Mouse (Mus musculus): ENCODE measurements at regions not wholly inside any gene's neighbourhood (a gene's known extent, or its start where the extent isn't known, plus 50 kb on each side); places are given as distances from the start of the nearest gene placed in this dataset.

DNA sequence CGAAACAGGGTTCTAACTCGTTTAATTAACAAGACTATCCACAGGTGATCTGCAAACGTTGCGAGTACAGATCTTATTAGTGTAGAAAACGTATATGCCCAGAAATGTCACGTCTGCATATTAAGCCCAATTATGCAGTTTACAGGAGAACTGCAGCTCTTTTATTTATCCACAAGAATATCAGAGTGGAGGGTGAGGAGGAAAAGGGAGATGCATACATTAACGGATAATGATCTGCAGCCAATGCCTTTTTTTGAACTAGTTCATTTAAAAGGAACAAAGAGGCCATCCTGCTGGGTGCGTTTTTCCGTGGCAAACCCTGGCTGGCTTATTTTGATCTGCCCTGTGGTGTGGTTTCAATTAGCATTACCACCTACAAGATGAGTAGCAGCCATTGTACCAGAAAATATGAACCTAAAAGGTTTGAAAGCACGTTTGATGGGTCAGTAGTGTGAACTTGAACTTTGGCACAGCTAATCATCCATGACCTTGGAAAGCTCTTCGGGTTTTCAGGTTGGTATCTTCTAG, 511.1 kb downstream of the Nyap2 start:
- no peaks in the 10 kb centered on the region for H3K4me1 ChIP-seq
- no peaks in the 10 kb centered on the region for H3K27me3 ChIP-seq (ENCODE audit: insufficient read depth, poor library complexity, severe bottlenecking)
- no peak overlapping the region for H3K27ac ChIP-seq
- no peaks in the 10 kb centered on the region for H3K9me3 ChIP-seq
- H3K4me3 ChIP-seq = no peak overlapping the region
- no peaks in the 10 kb centered on the region for H3K36me3 ChIP-seq
- 66% methylated on average over 11 of the region's 11 CpGs for WGBS
- DNase-seq (ENCODE audit: low spot score) = no peak

- Histone ChIP-seq H3K4me1 (peaks cover 13% of the 10 kb centered on the region; the same call in 1 of the 2 replicates), H3K27ac (no peak overlapping the region)
Measured at GRCm38 (mm10) chr1:81591623-81592022, 514.9 kb downstream of the Nyap2 start.

DNA sequence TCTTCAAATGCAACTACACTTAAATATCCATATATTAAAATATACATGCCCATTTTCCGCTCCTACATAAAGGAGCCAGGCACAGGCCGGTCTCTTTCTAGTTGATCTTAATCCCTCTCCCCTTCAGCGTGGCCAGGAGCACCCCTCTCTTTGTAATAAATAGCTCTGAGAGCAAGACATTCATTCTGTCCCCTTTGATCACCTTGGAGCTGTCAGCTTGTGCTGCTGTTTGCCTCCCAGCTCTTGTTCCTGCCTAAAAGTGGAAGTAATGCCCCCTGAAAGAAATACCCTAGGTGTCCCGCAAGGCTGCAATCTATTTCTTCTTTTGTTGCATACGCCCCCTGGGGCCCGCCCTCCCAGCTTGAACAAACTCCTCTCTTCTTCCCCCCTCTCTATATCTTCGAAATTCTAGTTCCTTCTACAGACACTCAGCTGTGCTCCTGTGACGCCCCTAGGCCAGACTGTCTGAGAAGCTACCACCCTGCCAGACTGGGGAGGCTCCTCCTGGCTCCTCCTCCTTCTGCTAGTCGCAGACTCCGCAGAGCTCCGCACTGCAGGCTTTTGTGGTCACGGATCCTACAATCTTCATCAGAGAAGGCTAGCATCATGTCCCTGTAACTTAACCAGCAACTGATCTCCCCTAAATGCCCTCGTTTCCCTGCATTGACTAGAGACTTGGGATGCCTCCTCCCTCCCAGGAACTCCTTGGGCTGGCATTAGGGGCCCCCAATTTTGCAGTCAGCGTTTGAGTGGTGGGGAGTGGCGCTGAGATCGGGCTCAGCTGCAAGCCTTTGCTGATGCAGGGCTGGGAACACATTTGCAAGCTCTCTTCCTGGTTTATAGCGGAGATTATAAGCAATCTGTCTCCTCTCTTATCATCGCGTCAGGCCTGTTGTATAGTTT, 516.8 kb downstream of the Nyap2 start:
- H3K9me3 ChIP-seq = no peaks in the 10 kb centered on the region
- peak overlapping the region; percentile 61 for H3K4me3 ChIP-seq
- H3K36me3 ChIP-seq = no peaks in the 10 kb centered on the region
- peaks cover 13% of the 10 kb centered on the region; the same call in 1 of the 2 replicates for H3K4me1 ChIP-seq
- H3K27me3 ChIP-seq (ENCODE audit: insufficient read depth, poor library complexity, severe bottlenecking) = no peaks in the 10 kb centered on the region
- DNase-seq (ENCODE audit: low spot score) = peak; percentile 78
- H3K27ac ChIP-seq = peak overlapping the region; percentile 88
- WGBS = 8% methylated on average over 19 of the region's 19 CpGs

More at GRCm38 (mm10) chr1:81591623-81592022, 514.9 kb downstream of the Nyap2 start:
- no peaks in the 10 kb centered on the region for H3K36me3 ChIP-seq
- H3K9me3 ChIP-seq = no peaks in the 10 kb centered on the region
- H3K27me3 ChIP-seq (ENCODE audit: insufficient read depth, poor library complexity, severe bottlenecking) = no peaks in the 10 kb centered on the region
- DNase-seq (ENCODE audit: low spot score) = no peak
- H3K4me3 ChIP-seq = no peak overlapping the region
- WGBS = 85% methylated on average over 5 of the region's 5 CpGs

GRCm38 (mm10) chr1:81594183-81594515, 517.4 kb downstream of the Nyap2 start:
- H3K27ac ChIP-seq = peak overlapping the region; percentile 88
- DNase-seq (ENCODE audit: low spot score) = no peak

DNA sequence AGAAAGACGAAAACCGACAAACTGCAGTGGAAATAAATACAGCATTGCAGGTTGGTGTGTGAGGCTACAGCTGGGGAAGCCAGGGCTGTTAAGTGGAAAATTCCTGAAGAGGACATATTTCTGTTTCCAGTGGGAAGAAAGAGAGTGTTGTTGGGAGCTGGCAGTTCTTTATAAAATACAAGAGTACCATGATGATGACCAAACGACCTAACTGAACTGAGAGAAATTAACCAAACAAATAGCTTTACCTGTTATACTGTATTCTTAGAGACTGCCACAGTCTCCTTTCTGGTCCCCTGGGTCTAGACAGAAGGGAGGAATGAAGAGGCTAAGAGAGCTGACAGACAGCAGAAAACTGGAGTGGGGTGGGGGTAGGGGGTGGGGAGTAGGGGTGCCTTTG, 517.9 kb downstream of the Nyap2 start:
- Histone ChIP-seq H3K9me3 (no peaks in the 10 kb centered on the region), H3K4me1 (peaks cover 13% of the 10 kb centered on the region; the same call in 1 of the 2 replicates), H3K27ac (no peak overlapping the region), H3K27me3 (ENCODE audit: insufficient read depth, poor library complexity, severe bottlenecking) (no peaks in the 10 kb centered on the region), H3K36me3 (no peaks in the 10 kb centered on the region), H3K4me3 (0 out of 2 replicates have a peak overlapping the region, but pooled peaks have one; percentile 61)
- DNase-seq (ENCODE audit: low spot score) = no peak
- WGBS = 42% methylated on average over 3 of the region's 3 CpGs

More at GRCm38 (mm10) chr1:81594183-81594515, 517.4 kb downstream of the Nyap2 start:
- peak overlapping the region; percentile 61 for H3K4me3 ChIP-seq
- H3K36me3 ChIP-seq = no peaks in the 10 kb centered on the region
- peaks cover 13% of the 10 kb centered on the region; the same call in 1 of the 2 replicates for H3K4me1 ChIP-seq
- WGBS = 19% methylated on average over 5 of the region's 5 CpGs
- H3K27me3 ChIP-seq (ENCODE audit: insufficient read depth, poor library complexity, severe bottlenecking) = no peaks in the 10 kb centered on the region
- no peaks in the 10 kb centered on the region for H3K9me3 ChIP-seq

DNA sequence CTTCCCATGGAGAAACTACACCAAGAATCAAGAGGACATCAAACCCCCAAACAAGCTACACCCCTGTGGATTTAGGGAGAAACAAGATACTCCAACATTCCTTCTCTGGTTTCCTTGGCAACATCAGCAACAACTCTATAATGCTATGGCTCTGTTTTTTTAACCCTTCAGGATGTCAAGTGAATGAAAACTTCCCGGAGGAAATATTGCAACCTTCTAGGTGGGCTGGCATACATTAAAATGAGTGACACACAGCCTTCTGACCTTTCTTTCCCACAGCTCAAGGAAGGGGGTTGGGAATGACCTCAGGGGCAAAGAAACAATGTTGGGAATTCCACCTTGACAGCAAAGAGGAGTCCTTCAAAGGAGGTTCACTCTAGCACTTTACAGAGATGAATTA, 532.0 kb downstream of the Nyap2 start:
- Histone ChIP-seq H3K27ac (no peak overlapping the region), H3K9me3 (no peaks in the 10 kb centered on the region), H3K4me1 (0 out of 2 replicates have a peak, but pooled peaks cover 5% of the 10 kb centered on the region), H3K4me3 (no peak overlapping the region), H3K36me3 (no peaks in the 10 kb centered on the region), H3K27me3 (ENCODE audit: insufficient read depth, poor library complexity, severe bottlenecking) (no peaks in the 10 kb centered on the region)
- WGBS = 41% methylated on average over 1 of the region's 1 CpGs
- DNase-seq (ENCODE audit: low spot score) = no peak

DNA sequence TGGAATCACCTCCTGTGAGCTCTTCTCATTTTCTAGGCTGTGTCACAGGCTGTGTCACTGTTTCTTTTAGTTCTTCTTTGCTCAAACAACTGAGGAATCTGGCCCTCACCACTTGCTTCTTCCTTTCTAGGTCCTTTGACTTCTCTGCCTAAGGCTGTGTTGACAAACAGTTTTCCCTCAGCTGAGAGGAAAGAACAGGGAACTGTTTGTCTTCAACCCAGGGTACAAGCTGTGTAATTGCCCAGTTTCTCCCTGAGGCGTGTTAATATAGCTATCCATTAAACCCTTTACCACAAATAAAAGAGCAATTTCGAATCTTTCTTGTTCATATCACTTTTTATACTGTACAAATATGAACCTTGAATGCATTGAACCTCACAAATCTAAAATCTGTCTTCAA, 542.1 kb downstream of the Nyap2 start:
- 70% methylated on average over 2 of the region's 2 CpGs for WGBS
- no peak for DNase-seq (ENCODE audit: low spot score)
- no peaks in the 10 kb centered on the region for H3K4me1 ChIP-seq
- no peak overlapping the region for H3K27ac ChIP-seq
- H3K9me3 ChIP-seq = no peaks in the 10 kb centered on the region
- H3K36me3 ChIP-seq = no peaks in the 10 kb centered on the region
- no peaks in the 10 kb centered on the region for H3K27me3 ChIP-seq (ENCODE audit: insufficient read depth, poor library complexity, severe bottlenecking)
- H3K4me3 ChIP-seq = no peak overlapping the region

- Histone ChIP-seq H3K27ac (no peak overlapping the region), H3K9me3 (no peaks in the 10 kb centered on the region), H3K4me3 (no peak overlapping the region), H3K4me1 (no peaks in the 10 kb centered on the region), H3K27me3 (ENCODE audit: insufficient read depth, poor library complexity, severe bottlenecking) (no peaks in the 10 kb centered on the region), H3K36me3 (no peaks in the 10 kb centered on the region)
- DNase-seq (ENCODE audit: low spot score) = no peak
- 84% methylated on average over 4 of the region's 4 CpGs for WGBS
Measured at GRCm38 (mm10) chr1:81624141-81624540, 547.4 kb downstream of the Nyap2 start.

- WGBS = 63% methylated on average over 1 of the region's 1 CpGs
- Histone ChIP-seq H3K9me3 (no peaks in the 10 kb centered on the region), H3K36me3 (no peaks in the 10 kb centered on the region), H3K27ac (no peak overlapping the region), H3K4me3 (no peak overlapping the region), H3K27me3 (ENCODE audit: insufficient read depth, poor library complexity, severe bottlenecking) (no peaks in the 10 kb centered on the region), H3K4me1 (no peaks in the 10 kb centered on the region)
- DNase-seq (ENCODE audit: low spot score) = no peak
Measured at GRCm38 (mm10) chr1:81632704-81633103, 556.0 kb downstream of the Nyap2 start.

DNA sequence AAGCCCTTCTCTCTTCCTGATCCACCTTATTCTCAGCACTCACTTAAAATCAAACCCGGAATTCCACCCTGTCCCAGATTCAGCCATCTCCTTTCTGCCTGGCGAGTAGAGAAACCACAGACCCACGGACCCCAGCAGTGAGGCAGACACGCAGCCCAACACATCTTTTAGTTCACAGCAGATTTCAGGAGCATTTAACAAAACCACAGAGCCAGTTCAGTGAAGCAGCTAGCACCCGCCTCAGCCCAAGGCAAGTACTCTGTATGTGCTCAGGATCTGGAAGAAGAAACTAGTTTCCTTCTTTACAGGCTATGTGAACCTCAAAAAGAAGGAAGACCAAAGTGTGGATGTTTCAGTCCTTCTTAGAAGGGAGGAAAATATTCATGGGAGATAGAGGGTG, 560.6 kb downstream of the Nyap2 start:
- WGBS = 82% methylated on average over 5 of the region's 5 CpGs
- Histone ChIP-seq H3K4me3 (no peak overlapping the region), H3K9me3 (no peaks in the 10 kb centered on the region), H3K27me3 (ENCODE audit: insufficient read depth, poor library complexity, severe bottlenecking) (no peaks in the 10 kb centered on the region), H3K27ac (no peak overlapping the region), H3K36me3 (no peaks in the 10 kb centered on the region), H3K4me1 (no peaks in the 10 kb centered on the region)
- no peak for DNase-seq (ENCODE audit: low spot score)

DNA sequence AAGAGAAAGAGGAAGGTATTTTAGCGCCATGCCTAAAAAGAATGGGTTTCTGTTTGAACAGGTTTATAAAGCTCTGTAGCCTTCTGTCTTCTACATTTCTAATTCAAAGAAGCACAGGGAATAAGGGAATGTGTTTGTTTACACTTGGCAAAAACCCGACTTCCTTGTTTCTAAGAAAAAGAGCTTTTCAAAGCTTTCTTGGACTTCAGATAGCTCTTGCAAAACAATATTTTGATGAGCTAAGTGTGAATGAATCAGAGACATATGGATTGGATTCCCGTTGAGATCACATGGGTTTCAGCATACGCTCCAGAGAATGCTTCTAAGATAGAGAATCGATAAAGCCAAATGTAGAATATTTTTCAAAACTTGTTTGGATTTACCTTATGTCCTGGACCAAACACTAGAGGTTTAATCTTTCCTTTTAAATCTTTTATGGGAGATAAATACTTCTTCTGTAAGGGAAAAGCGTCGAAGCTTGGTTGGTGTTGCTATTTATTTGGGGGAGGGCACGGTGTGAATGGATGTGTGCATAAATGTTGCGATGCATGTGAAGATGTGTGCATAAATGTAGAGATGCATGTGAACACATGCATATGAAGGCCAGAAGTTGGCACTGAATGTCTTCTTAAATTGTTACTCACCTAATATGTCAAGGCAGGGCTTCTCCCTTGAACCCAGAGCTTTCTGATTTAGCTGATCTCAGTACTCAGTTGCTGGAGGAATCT, 576.4 kb downstream of the Nyap2 start:
- 83% methylated on average over 9 of the region's 9 CpGs for WGBS
- Histone ChIP-seq H3K4me1 (no peaks in the 10 kb centered on the region), H3K4me3 (no peak overlapping the region), H3K27me3 (ENCODE audit: insufficient read depth, poor library complexity, severe bottlenecking) (no peaks in the 10 kb centered on the region), H3K27ac (no peak overlapping the region), H3K36me3 (no peaks in the 10 kb centered on the region), H3K9me3 (no peaks in the 10 kb centered on the region)
- DNase-seq (ENCODE audit: low spot score) = no peak

- WGBS = 66% methylated on average over 4 of the region's 4 CpGs
- no peaks in the 10 kb centered on the region for H3K9me3 ChIP-seq
- no peak overlapping the region for H3K27ac ChIP-seq
- no peaks in the 10 kb centered on the region for H3K4me1 ChIP-seq
- no peaks in the 10 kb centered on the region for H3K27me3 ChIP-seq (ENCODE audit: insufficient read depth, poor library complexity, severe bottlenecking)
- DNase-seq (ENCODE audit: low spot score) = no peak
- no peak overlapping the region for H3K4me3 ChIP-seq
- H3K36me3 ChIP-seq = no peaks in the 10 kb centered on the region
Measured at GRCm38 (mm10) chr1:81661245-81661644, 571.7 kb upstream of the Gm9747 start.

GRCm38 (mm10) chr1:81671142-81671541, 561.8 kb upstream of the Gm9747 start:
- Histone ChIP-seq H3K9me3 (no peaks in the 10 kb centered on the region), H3K27me3 (ENCODE audit: insufficient read depth, poor library complexity, severe bottlenecking) (no peaks in the 10 kb centered on the region), H3K4me1 (no peaks in the 10 kb centered on the region), H3K36me3 (no peaks in the 10 kb centered on the region), H3K4me3 (no peak overlapping the region), H3K27ac (no peak overlapping the region)
- DNase-seq (ENCODE audit: low spot score) = no peak
- 91% methylated on average over 2 of the region's 2 CpGs for WGBS

Data from heart, embryonic 10.5 days (tissue).